18 mouse cellular contexts compared by ENCODE assay signal in genomic region chr5:24976236-24976635, GRCm38 (mm10).
A peak's percentile ranks its signal among the peaks of the same experiment; 100 is the strongest.
DNase-seq lines count a peak whose midpoint lies in the region; ATAC-seq lines count a peak whose summit lies in the region.
"Had no signal": no experiment of that assay in that cellular context is flagged by ENCODE, and none has a peak within 500 bp of the region (broad histone marks: within the 10 kb centered on the region; RNA-seq: fewer than 3 reads in every experiment).

No protein-coding gene starts in this region.

- H3K4me2 ChIP-seq in heart, embryonic 16.5 days (ENCODE audit: low read depth, low read length) = no peak overlapping the region
- H3K4me2 ChIP-seq: forebrain, embryonic 15.5 days; hindbrain, embryonic 15.5 days; liver, embryonic 12.5 days; stomach, embryonic 15.5 days had no signal

- 56% methylated on average over 12 of the region's 12 CpGs for WGBS in heart, embryonic 16.5 days

- peak; percentile 41 for DNase-seq in adrenal gland, postnatal 25 days
- no peak for DNase-seq in adrenal gland, postnatal 14 days
- DNase-seq in heart, postnatal 25 days (ENCODE audit: low spot score) = no peak
- peak; percentile 52 for DNase-seq in ovary, postnatal 36 days (ENCODE audit: low spot score)
- DNase-seq in ovary, adult 18-20 months (ENCODE audit: low spot score) = no peak
- peak; percentile 54 to 66 for DNase-seq in kidney, postnatal 4 days
- DNase-seq in left cerebral cortex, adult 11 months (ENCODE audit: low spot score) = no peak
- DNase-seq: cerebellum, adult 8-10 months; embryo, embryonic 11 days; lung, postnatal 10 days; right cerebral cortex, postnatal 25 days; thymus, postnatal 25 days had no signal

- 0 out of 2 replicates have a peak overlapping the region, but pooled peaks have one; percentile 14 for H3K9ac ChIP-seq in heart, embryonic 16.5 days (ENCODE audit: low read length)
- H3K9ac ChIP-seq: forebrain, embryonic 15.5 days; hindbrain, embryonic 15.5 days; liver, embryonic 12.5 days; stomach, embryonic 15.5 days had no signal

- no peaks in the 10 kb centered on the region for H3K27me3 ChIP-seq in heart, embryonic 16.5 days (ENCODE audit: control insufficient read depth, insufficient read depth, low read length)
- H3K27me3 ChIP-seq: forebrain, embryonic 15.5 days; hindbrain, embryonic 15.5 days; Patski; stomach, embryonic 15.5 days had no signal

- peak overlapping the region; percentile 74 for H3K27ac ChIP-seq in heart, embryonic 16.5 days (ENCODE audit: low read length)
- H3K27ac ChIP-seq: forebrain, embryonic 15.5 days; hindbrain, embryonic 15.5 days; liver, embryonic 12.5 days; stomach, embryonic 15.5 days had no signal

- H3K36me3 ChIP-seq in heart, embryonic 16.5 days (ENCODE audit: control insufficient read depth, insufficient read depth) = no peaks in the 10 kb centered on the region
- H3K36me3 ChIP-seq: forebrain, embryonic 15.5 days; hindbrain, embryonic 15.5 days; liver, embryonic 12.5 days; stomach, embryonic 15.5 days had no signal

- no peak overlapping the region for H3K4me3 ChIP-seq in heart, embryonic 16.5 days (ENCODE audit: low read length)
- H3K4me3 ChIP-seq: forebrain, embryonic 15.5 days; hindbrain, embryonic 15.5 days; liver, embryonic 12.5 days; stomach, embryonic 15.5 days had no signal

- H3K9me3 ChIP-seq in heart, embryonic 16.5 days (replicated peaks; ENCODE audit: control insufficient read depth, low read length) = no peaks in the 10 kb centered on the region
- H3K9me3 ChIP-seq: forebrain, embryonic 15.5 days; hindbrain, embryonic 15.5 days; liver, embryonic 12.5 days; stomach, embryonic 15.5 days had no signal

- intact Hi-C loops in heart, postnatal 25 days (cut with DNase I) = no loop called here

- ATAC-seq in heart, embryonic 16.5 days (replicated peaks; ENCODE audit: extremely low read depth, insufficient read depth, low FRiP score) = no peak; the same call in 1 of the 2 replicates
- ATAC-seq: forebrain, embryonic 15.5 days; liver, embryonic 12.5 days; Patski had no signal

- peaks cover 71% of the 10 kb centered on the region for H3K4me1 ChIP-seq in heart, embryonic 16.5 days (ENCODE audit: control insufficient read depth, insufficient read depth, low read length)
- H3K4me1 ChIP-seq: forebrain, embryonic 15.5 days; hindbrain, embryonic 15.5 days had no signal

Comparison
In these comparisons a context has a peak if more than half of its experiments do, and no peak if none do; other contexts are left out.
1. DNase-seq: peak in adrenal gland, postnatal 25 days (single experiment), ovary, postnatal 36 days (single experiment) and kidney, postnatal 4 days (2 of 2); none in adrenal gland, postnatal 14 days (single experiment), heart, postnatal 25 days (single experiment), ovary, adult 18-20 months (single experiment) and left cerebral cortex, adult 11 months (single experiment).